Mouse (Mus musculus) midbrain, embryonic 12.5 days (tissue): ENCODE measurements at regions not wholly inside any gene's neighbourhood (a gene's known extent, or its start where the extent isn't known, plus 50 kb on each side); places are given as distances from the start of the nearest gene placed in this dataset.

Experiments
- ATAC-seq: fragments of 200-750 bp; cut with Nextera tagmentation; 2 replicates; pipeline ENCODE4 v1.8.0; 2017; ENCODE audit warnings: low read depth, moderate TSS enrichment, moderate library complexity; ENCODE audit not compliant: low FRiP score
- H3K27ac ChIP-seq: fragments of 300-500 bp; sonication (generic); replicated peaks from 2 replicates; pipeline ENCODE4 v1.5.1; 2016; ENCODE audit warnings: mild to moderate bottlenecking
- H3K27me3 ChIP-seq: fragments of 300-500 bp; sonication (generic); 2 replicates; pipeline ENCODE4 v1.6.1; 2016; ENCODE audit warnings: mild to moderate bottlenecking
- H3K36me3 ChIP-seq: fragments of 300-500 bp; sonication (generic); 2 replicates; pipeline ENCODE4 v1.6.1; 2016
- H3K4me1 ChIP-seq: fragments of 300-500 bp; sonication (generic); 2 replicates; pipeline ENCODE4 v1.6.1; 2016
- H3K4me2 ChIP-seq: fragments of 300-500 bp; sonication (generic); replicated peaks from 2 replicates; pipeline ENCODE4 v1.6.1; 2016; ENCODE audit warnings: mild to moderate bottlenecking, moderate library complexity
- H3K4me3 ChIP-seq: fragments of 300-500 bp; sonication (generic); 2 replicates; pipeline ENCODE4 v1.5.1; 2016; ENCODE audit warnings: mild to moderate bottlenecking
- H3K9ac ChIP-seq: fragments of 300-500 bp; sonication (generic); replicated peaks from 2 replicates; pipeline ENCODE4 v1.6.1; 2016; ENCODE audit warnings: mild to moderate bottlenecking, moderate library complexity
- H3K9me3 ChIP-seq: fragments of 300-500 bp; sonication (generic); 2 replicates; pipeline ENCODE4 v1.6.1; 2016; ENCODE audit warnings: mild to moderate bottlenecking
- WGBS: fragments of 180-500 bp; shearing (Covaris S2); methylation state at CpG from one replicate; pipeline ENCODE4 v1.1.7; 2016; 5-methylcytosine and 5-hydroxymethylcytosine counted together

DNA sequence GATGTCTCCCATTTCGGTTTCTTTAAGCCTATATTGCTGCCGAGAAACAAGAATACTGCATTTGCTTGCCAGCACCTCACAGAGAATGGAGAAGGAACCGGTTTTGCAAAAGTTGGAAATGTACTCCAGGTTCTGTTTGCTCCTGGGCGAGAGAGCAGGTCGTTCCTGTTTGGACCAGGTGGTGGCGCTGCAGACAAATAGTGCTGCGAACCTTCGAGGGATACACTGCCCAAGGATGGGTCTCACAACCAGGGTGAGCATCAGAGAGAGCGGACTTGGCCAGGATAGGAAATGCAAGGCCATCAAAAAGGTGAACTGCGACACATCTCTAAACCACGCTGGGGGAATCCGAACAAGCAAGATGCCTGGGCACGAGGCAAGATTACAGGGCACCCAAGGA lies 54.0 kb upstream of the Ets2 start:
- H3K36me3 ChIP-seq = no peaks in the 10 kb centered on the region
- 0 out of 2 replicates have a peak, but pooled peaks have one; percentile 44 for ATAC-seq
- no peak overlapping the region for H3K9ac ChIP-seq
- no peaks in the 10 kb centered on the region; the same call in 1 of the 2 replicates for H3K4me1 ChIP-seq
- no peaks in the 10 kb centered on the region for H3K27me3 ChIP-seq
- no peak overlapping the region for H3K4me2 ChIP-seq
- H3K9me3 ChIP-seq = no peaks in the 10 kb centered on the region
- H3K27ac ChIP-seq = no peak overlapping the region
- no peak overlapping the region for H3K4me3 ChIP-seq
- 17% methylated on average over 13 of the region's 13 CpGs for WGBS

DNA sequence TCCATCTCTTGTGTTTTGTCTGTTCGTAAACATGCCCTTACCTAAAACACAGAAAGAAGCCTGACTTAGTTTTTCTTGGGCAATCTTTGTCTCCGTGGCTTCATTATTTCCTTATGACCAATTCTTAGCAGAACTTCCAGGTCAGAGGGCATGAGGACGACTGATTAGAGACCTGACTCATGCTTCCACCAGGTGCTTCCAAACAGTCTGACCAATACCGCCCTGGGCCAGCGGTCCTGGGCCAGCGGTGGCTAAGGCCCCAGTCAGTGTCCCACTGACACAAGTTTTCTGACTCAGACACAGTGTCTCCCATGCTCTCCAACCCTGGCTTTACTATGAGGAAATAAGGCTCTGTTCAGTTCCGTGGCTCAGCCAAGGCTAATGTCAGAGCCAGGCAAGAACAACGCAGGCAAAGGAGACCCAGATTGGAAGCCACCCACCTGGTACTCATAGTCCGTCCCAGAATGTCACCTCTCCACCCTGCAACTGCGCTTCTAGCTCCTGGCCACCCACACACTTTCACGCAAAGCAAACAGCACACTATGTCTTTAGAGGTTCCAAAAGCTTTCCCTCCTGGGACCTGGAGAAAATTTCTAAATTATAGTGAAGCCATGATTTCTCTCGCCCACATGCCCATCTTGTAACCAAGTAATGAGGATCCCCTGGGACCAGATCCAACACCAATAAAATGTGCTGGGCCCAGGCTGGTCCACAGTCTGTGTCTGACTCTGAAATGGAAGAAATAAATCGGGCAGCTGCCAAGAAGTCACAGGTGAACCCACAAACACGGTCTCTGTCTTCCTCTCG lies 56.6 kb upstream of the Erg start:
- no peaks in the 10 kb centered on the region; the same call in 1 of the 2 replicates for H3K4me1 ChIP-seq
- H3K36me3 ChIP-seq = no peaks in the 10 kb centered on the region
- H3K4me2 ChIP-seq = no peak overlapping the region
- H3K27ac ChIP-seq = no peak overlapping the region
- no peaks in the 10 kb centered on the region for H3K9me3 ChIP-seq
- 88% methylated on average over 15 of the region's 15 CpGs for WGBS
- H3K4me3 ChIP-seq = no peak overlapping the region
- H3K9ac ChIP-seq = no peak overlapping the region
- H3K27me3 ChIP-seq = no peaks in the 10 kb centered on the region
- no peak for ATAC-seq

DNA sequence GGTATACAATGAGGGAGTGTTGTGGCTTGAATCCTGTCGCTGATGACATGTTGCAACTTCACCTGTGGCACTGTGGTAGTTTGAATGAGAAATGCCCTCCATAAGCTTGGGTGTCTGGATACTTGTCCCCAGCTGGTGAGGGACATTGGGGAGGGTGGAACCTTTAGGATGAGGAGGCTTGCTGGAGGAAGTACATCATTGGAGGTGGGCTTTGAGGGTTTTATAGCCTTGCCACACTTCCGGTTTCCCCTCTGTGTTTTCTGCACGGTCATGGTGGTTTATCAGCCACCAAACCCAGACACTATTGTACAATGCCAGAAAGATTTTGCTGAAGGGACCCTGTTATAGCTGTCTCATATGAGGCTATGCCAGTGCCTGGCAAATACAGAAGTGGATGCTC lies 54.3 kb upstream of the Erg start:
- H3K9ac ChIP-seq = no peak overlapping the region
- no peak overlapping the region for H3K4me2 ChIP-seq
- 81% methylated on average over 3 of the region's 3 CpGs for WGBS
- no peaks in the 10 kb centered on the region for H3K4me1 ChIP-seq
- no peaks in the 10 kb centered on the region for H3K9me3 ChIP-seq
- no peaks in the 10 kb centered on the region for H3K36me3 ChIP-seq
- H3K27ac ChIP-seq = no peak overlapping the region
- no peak overlapping the region for H3K4me3 ChIP-seq
- no peak for ATAC-seq
- H3K27me3 ChIP-seq = no peaks in the 10 kb centered on the region

DNA sequence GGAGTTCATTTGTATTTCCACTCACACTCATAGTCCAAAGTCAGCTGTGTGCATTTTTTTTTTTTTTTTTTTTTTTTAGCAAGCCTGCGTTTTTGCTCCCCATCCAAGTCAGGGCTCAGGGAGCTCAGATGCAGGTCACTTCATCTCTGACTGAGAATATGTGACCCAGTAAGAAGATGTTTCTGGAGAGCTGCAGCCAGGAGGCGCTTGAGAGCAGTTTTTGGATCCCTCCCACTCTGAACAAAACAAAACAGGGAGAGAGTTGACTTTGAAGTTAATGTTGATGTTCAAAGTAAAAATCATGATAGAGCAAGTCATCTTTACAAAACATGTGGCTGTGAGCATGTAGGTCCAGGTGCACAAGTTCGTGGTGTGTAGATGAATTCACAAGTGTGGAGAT lies 53.3 kb upstream of the Erg start:
- Histone ChIP-seq H3K9ac (no peak overlapping the region), H3K4me1 (no peaks in the 10 kb centered on the region), H3K27me3 (no peaks in the 10 kb centered on the region), H3K27ac (no peak overlapping the region), H3K36me3 (no peaks in the 10 kb centered on the region), H3K4me3 (no peak overlapping the region), H3K4me2 (no peak overlapping the region), H3K9me3 (no peaks in the 10 kb centered on the region)
- ATAC-seq = no peak
- 91% methylated on average over 3 of the region's 3 CpGs for WGBS

DNA sequence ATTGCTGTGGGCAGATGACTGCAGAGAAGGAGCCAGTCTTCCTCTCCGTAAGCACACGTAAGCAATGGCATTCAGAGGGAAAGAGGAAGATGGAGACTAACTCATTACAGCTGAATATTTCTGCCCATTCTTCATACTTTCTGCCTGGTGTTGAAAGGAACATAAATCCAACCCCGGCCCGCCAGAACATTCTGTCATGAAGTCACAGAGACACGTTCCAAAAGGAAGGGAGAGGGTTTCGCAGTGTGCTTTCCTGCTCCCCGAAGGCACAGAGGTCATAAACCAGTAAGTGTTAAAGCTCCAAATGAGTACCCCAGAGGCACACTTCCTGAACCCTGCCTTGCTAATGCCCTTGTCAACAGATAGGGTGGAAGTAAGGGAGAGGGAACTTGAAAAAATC lies 51.5 kb upstream of the Erg start:
- Histone ChIP-seq H3K36me3 (no peaks in the 10 kb centered on the region), H3K4me2 (no peak overlapping the region), H3K4me1 (no peaks in the 10 kb centered on the region), H3K27me3 (no peaks in the 10 kb centered on the region), H3K4me3 (no peak overlapping the region), H3K9me3 (no peaks in the 10 kb centered on the region), H3K27ac (no peak overlapping the region), H3K9ac (no peak overlapping the region)
- no peak for ATAC-seq
- WGBS = 89% methylated on average over 7 of the region's 7 CpGs

DNA sequence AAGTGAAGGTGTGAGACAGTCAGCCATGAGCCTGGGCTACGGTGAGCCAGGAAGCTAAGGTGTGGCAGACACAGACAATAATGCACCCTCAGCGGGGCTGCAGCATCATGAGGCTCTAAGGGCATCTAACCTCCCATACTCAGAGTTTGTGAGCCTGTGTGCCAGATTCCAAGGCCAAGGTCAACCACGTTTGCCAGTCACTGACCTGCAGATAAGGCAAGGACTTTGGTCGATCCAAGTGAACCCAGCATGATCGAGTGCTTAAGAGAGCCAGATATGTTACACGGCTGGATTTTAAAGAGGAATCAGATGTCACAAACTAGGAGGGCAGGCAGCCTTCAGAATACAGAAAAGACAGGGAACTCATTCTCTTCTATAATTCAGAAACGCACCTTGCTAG lies 50.2 kb upstream of the Erg start:
- Histone ChIP-seq H3K4me2 (no peak overlapping the region), H3K27ac (no peak overlapping the region), H3K9ac (no peak overlapping the region), H3K9me3 (no peaks in the 10 kb centered on the region), H3K4me1 (no peaks in the 10 kb centered on the region), H3K27me3 (no peaks in the 10 kb centered on the region), H3K4me3 (no peak overlapping the region), H3K36me3 (no peaks in the 10 kb centered on the region)
- ATAC-seq = no peak
- WGBS = 85% methylated on average over 7 of the region's 7 CpGs
